Mouse (Mus musculus) mammary gland, adult 2 months (tissue): Measurements from ENCODE around the gene Atp7a. TPM values are rescaled to one million over a fixed set of nuclear protein-coding genes. Genes with fewer than 3 reads are reported as not detected.

Experiments
- polyA plus RNA-seq: library from polyadenylated mRNA; depleted of rRNA; stranded (reverse); fragments of >200 nt; gene quantifications from 2 replicates; pipeline ENCODE4 v1.2.3, GENCODE M21; 2012; ENCODE audit warnings: low replicate concordance; rRNA removed

Gene Atp7a
- polyA plus RNA-seq, result 1.7 and 4.5 TPM in 2 replicates

GRCm38 (mm10) chrX:106026418-106027342 lies at the start of gene Atp7a:
TSS of gene Atp7a (plus strand) at chrX:106027276.

GRCm38 (mm10) chrX:106011465-106012159 lies 15.5 kb upstream of the Atp7a start, which contains the start of gene Magt1:
TSS of gene Magt1 (minus strand) at chrX:106011906.

GRCm38 (mm10) chrX:106015571-106016322 lies 11.3 kb upstream of the Atp7a start, which contains the start of gene Cox7b:
TSS of gene Cox7b (plus strand) at chrX:106015700.

GRCm38 (mm10) chrX:106142936-106143335 lies 115.9 kb downstream of the Atp7a start, which contains the start of gene Tlr13:
TSS of gene Tlr13 (plus strand) at chrX:106143204.

Other genes with a start within 250 kb of the Atp7a start
- 18.1 and 56.7 TPM in 2 replicates for gene Atrx, start 97.9 kb upstream of the Atp7a start, polyA plus RNA-seq
- 2.9 and 9.1 TPM in 2 replicates for gene Magt1, start 15.4 kb upstream of the Atp7a start, polyA plus RNA-seq
- gene Cox7b, start 11.6 kb upstream of the Atp7a start, polyA plus RNA-seq, result 94.6 and 306 TPM in 2 replicates
- 0.93 and 1.1 TPM in 2 replicates for gene Tlr13, start 115.9 kb downstream of the Atp7a start, polyA plus RNA-seq
- 53.5 and 240 TPM in 2 replicates for gene Pgk1, start 159.8 kb downstream of the Atp7a start, polyA plus RNA-seq
- 3.4 and 8.8 TPM in 2 replicates for gene Taf9b, start 193.9 kb downstream of the Atp7a start, polyA plus RNA-seq
- gene Fnd3c2, start 228.1 kb downstream of the Atp7a start, polyA plus RNA-seq, result not detected in 2 replicates